Mouse (Mus musculus) erythroid progenitor cell, adult 5-6 weeks (primary cell): Measurements from ENCODE around the gene Etv4. TPM values are rescaled to one million over a fixed set of nuclear protein-coding genes. Genes with fewer than 3 reads are reported as not detected.

ENCODE experiments used
- ATAC-seq: replicated peaks from 2 replicates; pipeline ENCODE4 v1.8.0; 2016; ENCODE audit warnings: moderate number of reproducible peaks, mild to moderate bottlenecking, moderate TSS enrichment, inconsistent platforms; ENCODE audit not compliant: poor library complexity, low FRiP score, severe bottlenecking
- total RNA-seq, 2 experiments: library from RNA; stranded (forward) in 1 of 2; stranded (reverse) in 1 of 2; fragments of 150-400 nt in 1 of 2; fragments of 186-747, 209-891 nt in 1 of 2; gene quantifications; 2 replicates each; pipeline versions ENCODE4 v1.2.3 to v1.2.4; 2015 to 2017; ENCODE audit warnings: low replicate concordance in 2 of 2

Etv4 gene
- total RNA-seq, 2 experiments from 2014 or later: not detected

DNA sequence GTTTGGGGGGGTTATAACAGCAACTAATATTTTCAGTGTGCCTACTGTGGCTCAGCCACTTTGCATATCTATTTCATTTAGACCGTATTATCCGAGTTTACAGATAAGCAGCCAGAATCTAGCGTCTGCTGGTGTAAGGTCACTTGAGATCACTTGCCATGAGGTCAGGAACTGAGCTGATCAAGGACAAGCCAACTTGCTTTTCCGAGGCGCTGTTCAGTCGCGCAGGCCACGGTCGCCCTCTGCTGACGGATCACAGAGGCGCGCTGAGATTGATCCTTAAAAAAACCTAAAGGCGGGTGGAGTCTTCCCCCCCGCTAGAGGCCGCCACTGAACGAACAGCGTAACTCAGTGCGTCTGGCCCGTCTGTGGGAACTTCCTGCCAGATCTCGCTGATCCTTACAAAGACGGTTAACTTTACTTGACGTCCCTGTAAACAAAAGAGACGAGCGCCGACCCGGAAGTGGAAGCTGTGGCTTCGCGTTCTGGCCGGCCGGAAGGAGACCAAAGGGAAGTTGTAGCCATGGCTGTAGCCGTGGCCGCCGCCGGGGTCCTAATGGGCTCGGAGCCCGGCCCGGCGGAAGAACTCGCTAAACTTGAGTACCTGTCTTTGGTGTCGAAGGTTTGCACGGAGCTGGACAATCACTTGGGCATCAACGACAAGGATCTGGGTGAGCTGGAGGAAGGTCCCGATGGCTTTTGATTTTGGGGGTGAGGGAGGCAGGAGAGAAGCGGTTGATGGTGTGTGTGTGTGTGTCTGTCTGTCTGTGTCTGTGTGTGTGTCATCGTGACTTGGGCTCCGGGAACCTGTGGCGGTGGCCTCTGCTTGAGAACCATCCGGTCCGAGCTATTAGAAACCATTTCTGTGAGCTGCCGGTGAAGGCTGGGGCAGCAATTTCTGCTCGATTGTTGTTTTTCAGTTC, 52.4 kb downstream of the Etv4 start, which contains the start of gene Dhx8:
Gene Dhx8, plus strand, starts transcription at position 402 of the 923 bp plus-strand sequence.
- peak; percentile 99 for ATAC-seq

DNA sequence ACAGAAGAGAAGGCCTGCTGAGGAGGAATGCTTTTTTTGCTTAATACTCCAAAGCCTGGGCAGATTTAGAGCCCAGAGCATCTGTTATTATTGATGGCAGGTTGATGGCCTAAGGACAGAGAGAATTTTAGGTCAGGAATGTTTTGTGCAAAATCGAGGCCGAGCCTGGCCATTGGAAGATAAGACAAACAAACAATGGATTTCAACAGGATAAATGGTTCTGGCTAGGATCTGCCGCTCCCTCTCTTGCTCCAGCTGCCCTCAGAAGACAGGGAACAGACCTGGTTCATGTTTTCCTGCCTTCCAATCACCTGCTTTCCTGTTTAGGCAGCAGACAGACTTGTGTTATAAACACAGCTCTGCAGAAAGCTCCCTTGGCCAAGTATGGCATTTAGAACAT, 55.9 kb downstream of the Etv4 start:
- no peak for ATAC-seq

DNA sequence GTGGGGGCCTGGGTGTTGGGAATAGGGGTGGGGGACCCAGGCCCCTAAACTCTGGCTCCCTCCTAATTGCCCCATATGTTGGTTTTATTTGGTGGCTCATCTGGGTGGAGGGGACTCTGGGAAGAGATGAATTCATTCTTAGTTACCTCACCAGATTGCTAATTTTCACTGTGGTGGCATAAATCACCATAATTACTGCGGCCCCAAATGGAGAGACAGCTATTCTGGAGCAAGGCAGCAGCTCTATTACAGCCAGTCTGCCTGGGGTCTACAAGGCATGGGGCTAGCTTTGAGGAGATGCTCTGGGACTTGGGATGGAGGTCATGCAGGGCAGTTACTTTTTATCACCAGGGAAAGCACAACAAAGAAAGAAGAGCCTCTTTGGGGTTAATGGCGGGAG, 58.4 kb downstream of the Etv4 start:
- no peak for ATAC-seq

DNA sequence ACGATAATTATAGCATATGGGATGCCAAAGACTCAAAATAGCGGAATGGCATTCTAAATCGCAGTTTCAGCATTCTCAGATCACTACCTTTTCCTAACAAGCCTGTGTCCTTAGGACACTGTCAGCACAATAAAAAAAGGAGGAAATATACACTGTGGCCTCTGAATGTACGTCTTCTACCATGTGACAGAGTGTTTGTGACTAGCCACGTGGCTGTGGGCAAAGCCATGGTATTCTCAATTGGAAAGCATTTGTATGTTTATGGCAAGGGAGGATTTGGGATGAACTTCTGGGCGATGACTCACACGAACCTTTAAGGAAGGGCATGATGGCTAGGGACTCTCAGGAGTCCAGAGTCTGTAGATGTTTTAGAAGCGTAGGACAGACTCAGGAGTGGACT, 60.1 kb downstream of the Etv4 start:
- ATAC-seq: no peak

DNA sequence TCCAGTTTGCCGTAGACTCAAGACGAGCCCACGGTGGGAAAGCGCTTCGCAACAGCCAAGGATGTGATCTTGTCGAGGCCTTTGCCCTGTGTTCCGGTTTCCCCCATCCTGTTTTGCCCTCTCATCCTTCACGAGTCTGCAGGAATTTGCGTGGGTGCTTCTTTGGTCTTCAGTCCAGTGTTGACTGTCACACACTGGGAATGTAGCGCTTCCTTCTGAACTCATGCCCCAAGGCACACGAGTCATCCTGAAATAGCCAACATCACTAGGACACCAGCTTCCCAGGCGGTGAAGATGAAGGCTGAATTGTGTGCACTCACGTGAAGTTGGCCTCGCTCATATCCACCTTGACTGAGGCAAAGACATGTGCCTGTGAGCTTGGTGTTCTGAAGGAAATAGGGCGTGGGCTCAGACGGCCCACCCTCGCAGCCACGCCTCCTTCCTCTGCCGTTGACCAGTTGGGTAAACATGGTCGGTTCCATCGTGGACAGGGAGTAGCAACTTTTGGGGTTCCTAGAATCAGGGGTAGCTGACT, 65.1 kb downstream of the Etv4 start:
- ATAC-seq: no peak

Other genes starting within 250 kb of the Etv4 start
- gene Brca1, start 233.4 kb downstream of the Etv4 start, total RNA-seq (2015; ENCODE audit: low replicate concordance): 85.1 and 137 TPM in 2 replicates
- gene Brca1, start 233.4 kb downstream of the Etv4 start, total RNA-seq (2017; ENCODE audit: low replicate concordance): 153 and 177 TPM in 2 replicates
- 108 and 112 TPM in 2 replicates for gene Nbr1, start 233.2 kb downstream of the Etv4 start, total RNA-seq (2015; ENCODE audit: low replicate concordance)
- gene Nbr1, start 233.2 kb downstream of the Etv4 start, total RNA-seq (2017; ENCODE audit: low replicate concordance): 82.8 and 107 TPM in 2 replicates
- gene Tmem106a, start 203.1 kb downstream of the Etv4 start, total RNA-seq (2015; ENCODE audit: low replicate concordance): 13.7 and 22.2 TPM in 2 replicates
- 2.6 and 3.0 TPM in 2 replicates for gene Tmem106a, start 203.1 kb downstream of the Etv4 start, total RNA-seq (2017; ENCODE audit: low replicate concordance)
- not detected in 2 replicates for gene Gm11634, start 186.1 kb downstream of the Etv4 start, total RNA-seq (2015; ENCODE audit: low replicate concordance)
- gene Gm11634, start 186.1 kb downstream of the Etv4 start, total RNA-seq (2017; ENCODE audit: low replicate concordance): not detected in 2 replicates
- gene Rdm1, start 158.2 kb downstream of the Etv4 start, total RNA-seq (2015; ENCODE audit: low replicate concordance): 81.1 and 91.4 TPM in 2 replicates
- 34.5 and 43.0 TPM in 2 replicates for gene Rdm1, start 158.2 kb downstream of the Etv4 start, total RNA-seq (2017; ENCODE audit: low replicate concordance)
- not detected in 2 replicates for gene Arl4d, start 119.8 kb downstream of the Etv4 start, total RNA-seq (2015; ENCODE audit: low replicate concordance)
- 1.0 and 1.5 TPM in 2 replicates for gene Arl4d, start 119.8 kb downstream of the Etv4 start, total RNA-seq (2017; ENCODE audit: low replicate concordance)
- 14.7 and 19.8 TPM in 2 replicates for gene Dhx8, start 52.5 kb downstream of the Etv4 start, total RNA-seq (2015; ENCODE audit: low replicate concordance)
- 24.0 and 39.3 TPM in 2 replicates for gene Dhx8, start 52.5 kb downstream of the Etv4 start, total RNA-seq (2017; ENCODE audit: low replicate concordance)
- not detected in 2 replicates for gene Meox1, start 109.0 kb upstream of the Etv4 start, total RNA-seq (2015; ENCODE audit: low replicate concordance)
- not detected in 2 replicates for gene Meox1, start 109.0 kb upstream of the Etv4 start, total RNA-seq (2017; ENCODE audit: low replicate concordance)
- not detected in 2 replicates for gene Sost, start 181.6 kb upstream of the Etv4 start, total RNA-seq (2015; ENCODE audit: low replicate concordance)
- gene Sost, start 181.6 kb upstream of the Etv4 start, total RNA-seq (2017; ENCODE audit: low replicate concordance): not detected in 2 replicates
- not detected in 2 replicates for gene Cfap97d1, start 198.9 kb upstream of the Etv4 start, total RNA-seq (2015; ENCODE audit: low replicate concordance)
- not detected in 2 replicates for gene Cfap97d1, start 198.9 kb upstream of the Etv4 start, total RNA-seq (2017; ENCODE audit: low replicate concordance)
- gene Dusp3, start 201.6 kb upstream of the Etv4 start, total RNA-seq (2015; ENCODE audit: low replicate concordance): 0.42 and 3.2 TPM in 2 replicates
- gene Dusp3, start 201.6 kb upstream of the Etv4 start, total RNA-seq (2017; ENCODE audit: low replicate concordance): 1.6 and 2.7 TPM in 2 replicates
- gene Mpp3, start 243.1 kb upstream of the Etv4 start, total RNA-seq (2015; ENCODE audit: low replicate concordance): not detected in 2 replicates
- not detected in 2 replicates for gene Mpp3, start 243.1 kb upstream of the Etv4 start, total RNA-seq (2017; ENCODE audit: low replicate concordance)